In the genomic region with DNA sequence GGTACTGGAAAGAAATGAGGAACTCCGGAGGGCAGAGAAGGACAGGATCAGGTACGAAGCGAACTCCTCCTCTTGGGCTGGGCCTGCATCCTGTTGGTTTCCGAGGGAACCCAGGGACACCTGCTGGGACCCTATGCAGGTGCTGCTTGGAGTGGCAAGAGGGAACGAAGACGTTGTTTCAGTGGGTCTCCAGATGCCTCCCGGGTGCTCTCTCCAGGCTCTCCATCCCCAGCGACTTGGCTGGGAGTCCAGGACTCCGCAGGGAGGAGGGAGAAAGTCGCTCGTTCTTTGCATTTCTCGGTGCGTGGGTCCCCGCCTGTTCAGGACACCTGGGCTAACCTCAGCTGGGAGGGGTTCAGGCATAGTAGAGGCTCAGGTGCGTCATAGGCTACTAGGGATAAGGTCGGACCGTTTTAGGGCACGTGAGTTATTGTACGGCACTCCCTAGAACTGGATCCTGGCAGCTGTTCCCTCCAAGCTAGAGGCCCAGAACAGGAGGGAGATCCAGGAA, we compare ENCODE assay signal across 8 mouse cellular contexts. TPM values are rescaled to one million over a fixed set of nuclear protein-coding genes. Genes with fewer than 3 reads are reported as not detected.
A peak's percentile ranks its signal among the peaks of the same experiment; 100 is the strongest.
DNase-seq lines count a peak whose midpoint lies in the region; ATAC-seq and TF ChIP-seq lines count a peak whose summit lies in the region.

No protein-coding gene starts in this region.

- TF ChIP-seq POLR2A in limb, embryonic 14.5 days (IDR thresholded peaks at IDR 0.05; ENCODE audit: borderline replicate concordance, extremely low read depth, insufficient read depth, insufficient read length) = no peak

- H3K4me3 ChIP-seq in hindbrain, embryonic 12.5 days = peak overlapping the region; percentile 29
- H3K4me3 ChIP-seq in limb, embryonic 14.5 days (replicated peaks; ENCODE audit: low read length) = peak overlapping the region; percentile 30
- H3K4me3 ChIP-seq in midbrain, postnatal 0 days (ENCODE audit: low read depth, low read length) = peak overlapping the region; percentile 43

- no peaks in the 10 kb centered on the region for H3K4me1 ChIP-seq in hindbrain, embryonic 12.5 days
- H3K4me1 ChIP-seq in limb, embryonic 14.5 days (ENCODE audit: control insufficient read depth, insufficient read depth, low read length) = 0 out of 2 replicates have a peak, but pooled peaks cover 3% of the 10 kb centered on the region
- H3K4me1 ChIP-seq in midbrain, postnatal 0 days (ENCODE audit: insufficient read depth, low read length) = peaks cover 9% of the 10 kb centered on the region; the same call in 1 of the 2 replicates

- peak overlapping the region; percentile 63 for H3K4me2 ChIP-seq in hindbrain, embryonic 12.5 days (replicated peaks)
- H3K4me2 ChIP-seq in limb, embryonic 14.5 days (replicated peaks; ENCODE audit: low read depth, low read length, severe bottlenecking) = peak overlapping the region; percentile 60
- H3K4me2 ChIP-seq in midbrain, postnatal 0 days (ENCODE audit: low read depth, low read length, poor library complexity, severe bottlenecking) = peak overlapping the region; percentile 98

- no peaks in the 10 kb centered on the region for H3K36me3 ChIP-seq in hindbrain, embryonic 12.5 days
- no peaks in the 10 kb centered on the region for H3K36me3 ChIP-seq in limb, embryonic 14.5 days (ENCODE audit: control insufficient read depth, insufficient read depth, low read length)
- H3K36me3 ChIP-seq in midbrain, postnatal 0 days (ENCODE audit: insufficient read depth, low read length) = no peaks in the 10 kb centered on the region

- H3K27me3 ChIP-seq in hindbrain, embryonic 12.5 days = peaks cover 12% of the 10 kb centered on the region
- peaks cover 8% of the 10 kb centered on the region for H3K27me3 ChIP-seq in limb, embryonic 14.5 days (ENCODE audit: control insufficient read depth, insufficient read depth, low read length)
- peaks cover 5% of the 10 kb centered on the region; the same call in 1 of the 2 replicates for H3K27me3 ChIP-seq in midbrain, postnatal 0 days (ENCODE audit: insufficient read depth, low read length)

- no peak overlapping the region for H3K9ac ChIP-seq in hindbrain, embryonic 12.5 days
- H3K9ac ChIP-seq in limb, embryonic 14.5 days (ENCODE audit: low read depth, low read length, severe bottlenecking) = peak overlapping the region; percentile 32
- H3K9ac ChIP-seq in midbrain, postnatal 0 days (replicated peaks; ENCODE audit: low read length, poor library complexity, severe bottlenecking) = peak overlapping the region; percentile 44

- H3K9me3 ChIP-seq in hindbrain, embryonic 12.5 days (replicated peaks) = no peaks in the 10 kb centered on the region
- H3K9me3 ChIP-seq in limb, embryonic 14.5 days (ENCODE audit: control insufficient read depth, low read length) = no peaks in the 10 kb centered on the region
- H3K9me3 ChIP-seq in midbrain, postnatal 0 days (ENCODE audit: low read length) = no peaks in the 10 kb centered on the region

- no peak overlapping the region for H3K27ac ChIP-seq in hindbrain, embryonic 12.5 days
- H3K27ac ChIP-seq in limb, embryonic 14.5 days (replicated peaks; ENCODE audit: low read depth, low read length) = no peak overlapping the region
- no peak overlapping the region for H3K27ac ChIP-seq in midbrain, postnatal 0 days (ENCODE audit: low read depth, low read length)

- 6% methylated on average over 19 of the region's 19 CpGs for WGBS in hindbrain, embryonic 12.5 days
- WGBS in limb, embryonic 14.5 days = 4% methylated on average over 19 of the region's 19 CpGs
- 3% methylated on average over 19 of the region's 19 CpGs for WGBS in midbrain, postnatal 0 days

- ATAC-seq in hindbrain, embryonic 12.5 days (ENCODE audit: low FRiP score) = no peak
- ATAC-seq in limb, embryonic 14.5 days (ENCODE audit: low FRiP score, low read depth) = no peak
- ATAC-seq in midbrain, postnatal 0 days (ENCODE audit: low FRiP score) = no peak

- DNase-seq in right cerebral cortex, adult 2 months (ENCODE audit: low spot score in 2 of 2) = peak; percentile 18 to 38
- DNase-seq in right cerebral cortex, postnatal 14 days = no peak
- peak; percentile 39 to 40 for DNase-seq in cerebellum, postnatal 10 days
- peak; percentile 13 for DNase-seq in limb, embryonic 14.5 days (ENCODE audit: low spot score)
- no peak for DNase-seq in midbrain, postnatal 0 days (ENCODE audit: low spot score)
- DNase-seq in layer of hippocampus, postnatal 36 days = no peak
- DNase-seq in layer of hippocampus, postnatal 25 days (ENCODE audit: extremely low spot score in 1 of 2, low spot score in 1 of 2) = no peak

- no peak for TF ChIP-seq CTCF in midbrain, postnatal 0 days (IDR thresholded peaks at IDR 0.05)

RNA-seq across cellular contexts. Expression of a gene that starts 0.4 kb away (rescaled TPM):
- 0.49 and 0.76 TPM in 2 replicates for polyA plus RNA-seq in hindbrain, embryonic 12.5 days (2016; fragmentation: Nextera tagmentation; extraction: Ambion mirVana)
- polyA plus RNA-seq in limb, embryonic 14.5 days (2012; rRNA removed) = 0.29 and 0.47 TPM in 2 replicates
- 1.9 and 2.3 TPM in 2 replicates for polyA plus RNA-seq in limb, embryonic 14.5 days (2014; fragmentation: Nextera tagmentation; extraction: Ambion mirVana)
- total RNA-seq in midbrain, postnatal 0 days (2014; rRNA removed) = 1.1 and 1.3 TPM in 2 replicates
- 0.16 and 0.20 TPM in 2 replicates for polyA plus RNA-seq in midbrain, postnatal 0 days (2015; fragmentation: Nextera tagmentation; extraction: Ambion mirVana)
- total RNA-seq in layer of hippocampus, postnatal 36 days (2021) = 1 to 10 TPM; 3.8 to 4.0 TPM
- total RNA-seq in layer of hippocampus, postnatal 25 days (2021) = 1 to 10 TPM; 3.3 to 3.8 TPM

RNA-seq across cellular contexts. Expression of a gene that starts 54.0 kb away (rescaled TPM):
- polyA plus RNA-seq in hindbrain, embryonic 12.5 days (2016; fragmentation: Nextera tagmentation; extraction: Ambion mirVana) = 28.1 and 28.5 TPM in 2 replicates
- polyA plus RNA-seq in limb, embryonic 14.5 days (2012; rRNA removed) = 8.5 and 14.3 TPM in 2 replicates
- polyA plus RNA-seq in limb, embryonic 14.5 days (2014; fragmentation: Nextera tagmentation; extraction: Ambion mirVana) = 26.9 and 27.4 TPM in 2 replicates
- total RNA-seq in midbrain, postnatal 0 days (2014; rRNA removed) = 10.0 and 10.9 TPM in 2 replicates
- 18.2 and 19.3 TPM in 2 replicates for polyA plus RNA-seq in midbrain, postnatal 0 days (2015; fragmentation: Nextera tagmentation; extraction: Ambion mirVana)
- total RNA-seq in layer of hippocampus, postnatal 36 days (2021) = 10 to 100 TPM; 21.0 to 21.5 TPM
- total RNA-seq in layer of hippocampus, postnatal 25 days (2021) = 10 to 100 TPM; 19.3 to 20.0 TPM

Comparison
In these comparisons a context has a peak if more than half of its experiments do, and no peak if none do; other contexts are left out.
1. DNase-seq: peak in right cerebral cortex, adult 2 months (2 of 2), cerebellum, postnatal 10 days (2 of 2) and limb, embryonic 14.5 days (single experiment); none in right cerebral cortex, postnatal 14 days (single experiment), midbrain, postnatal 0 days (single experiment), layer of hippocampus, postnatal 36 days (0 of 2) and layer of hippocampus, postnatal 25 days (0 of 2).
2. Peak in every context shown above with its lines, with median percentiles within 50 percentile points of each other: H3K4me2 ChIP-seq and H3K4me3 ChIP-seq.